Mouse (Mus musculus): Measurements from ENCODE around the gene Magea3. TPM values are rescaled to one million over a fixed set of nuclear protein-coding genes. Genes with fewer than 3 reads are reported as not detected.
"Not testable (repeated sequence)": the region's sequence is repeated elsewhere in the genome, so short reads cannot be mapped to it uniquely, and the experiment has no call there.

Magea3 gene
- total RNA-seq (2021), result not detected

GRCm38 (mm10) chrX:154949405-154949804, at the start of gene Magea3:
Gene Magea3 (minus strand): TSS chrX:154949505.
- intact Hi-C loops (cut with DNase I); DNase-seq (ENCODE audit: low spot score): not testable (repeated sequence)

- DNase-seq (ENCODE audit: low spot score); intact Hi-C loops (cut with DNase I): not testable (repeated sequence)
Observed at GRCm38 (mm10) chrX:154995750-154996149, 46.4 kb upstream of the Magea3 start, which contains the start of gene Magea8. Gene Magea8 (minus strand): TSS chrX:154995850.

DNA sequence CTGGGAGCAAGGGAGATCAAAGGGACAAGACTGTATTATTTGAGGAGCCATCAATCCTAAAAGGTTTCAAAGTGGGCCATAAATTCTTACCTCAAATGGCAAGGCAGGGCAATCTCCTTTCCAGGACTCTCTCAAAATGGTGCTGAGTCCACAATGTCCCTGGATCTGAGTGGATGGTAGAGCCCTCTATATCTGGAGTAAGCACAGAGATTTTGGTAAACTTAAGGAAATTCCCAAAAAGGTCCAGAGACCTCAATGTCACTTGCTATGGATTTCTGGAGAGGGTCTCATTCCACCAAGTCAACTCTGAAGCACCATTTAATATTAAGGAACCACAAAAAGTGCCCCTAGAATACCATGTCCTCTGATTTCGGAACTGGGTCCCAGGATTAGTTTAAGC, 13.4 kb downstream of the Magea3 start, which contains the start of gene Magea6:
Magea6 (minus strand) TSS at position 101 of the 400 bp plus-strand sequence.
- intact Hi-C loops (cut with DNase I); DNase-seq (ENCODE audit: low spot score): not testable (repeated sequence)

Other genes with a start within 250 kb of the Magea3 start
- gene Cldn34b1, start 59.2 kb downstream of the Magea3 start, total RNA-seq (2021), result not detected
- gene Magea6, start 13.5 kb downstream of the Magea3 start, total RNA-seq (2021), result not detected
- gene Magea8, start 46.3 kb upstream of the Magea3 start, total RNA-seq (2021), result not detected
- not detected for gene Magea5, start 113.6 kb upstream of the Magea3 start, total RNA-seq (2021)
- gene Magea1, start 140.3 kb upstream of the Magea3 start, total RNA-seq (2021), result not detected
- not detected for gene Magea2, start 144.2 kb upstream of the Magea3 start, total RNA-seq (2021)
- not detected for gene Cldn34b2, start 178.9 kb upstream of the Magea3 start, total RNA-seq (2021)

Measured in heart, postnatal 25 days (tissue).